Comparison of ENCODE assay signal across 8 mouse cellular contexts in genomic region chr1:34849745-34850342, GRCm38 (mm10). TPM values are rescaled to one million over a fixed set of nuclear protein-coding genes. Genes with fewer than 3 reads are reported as not detected.
DNase-seq lines count a peak whose midpoint lies in the region; ATAC-seq lines count a peak whose summit lies in the region.

Gene Plekhb2, plus strand, starts transcription at chr1:34849976.

- peak within 1 kb of the TSS; percentile 87 for H3K9ac ChIP-seq in forebrain, embryonic 11.5 days (ENCODE audit: low read length)
- H3K9ac ChIP-seq in heart, embryonic 15.5 days: peak within 1 kb of the TSS; percentile 95
- H3K9ac ChIP-seq in liver, embryonic 12.5 days: peak within 1 kb of the TSS; percentile 86

- no peak within 1 kb of the TSS for H3K27ac ChIP-seq in forebrain, embryonic 11.5 days (ENCODE audit: low read depth, low read length)
- H3K27ac ChIP-seq in heart, embryonic 15.5 days: peak within 1 kb of the TSS; percentile 73
- peak within 1 kb of the TSS; percentile 56; the same call in 1 of the 2 replicates for H3K27ac ChIP-seq in liver, embryonic 12.5 days

- H3K4me3 ChIP-seq in forebrain, embryonic 11.5 days (ENCODE audit: low read depth, low read length): peak within 1 kb of the TSS; percentile 65
- peak within 1 kb of the TSS; percentile 69 for H3K4me3 ChIP-seq in heart, embryonic 15.5 days
- peak within 1 kb of the TSS; percentile 72 for H3K4me3 ChIP-seq in liver, embryonic 12.5 days

- ATAC-seq in forebrain, embryonic 11.5 days (replicated peaks; ENCODE audit: low FRiP score): peak; percentile 92
- peak; percentile 82 for ATAC-seq in heart, embryonic 15.5 days (replicated peaks; ENCODE audit: insufficient number of reproducible peaks, insufficient read depth, low FRiP score, low read depth)
- ATAC-seq in liver, embryonic 12.5 days: peak; percentile 91

- H3K4me1 ChIP-seq in forebrain, embryonic 11.5 days (replicated peaks; ENCODE audit: control insufficient read depth, insufficient read depth, low read length): 0 out of 2 replicates have a peak, but pooled peaks cover 2% of the 10 kb centered on the region
- H3K4me1 ChIP-seq in heart, embryonic 15.5 days (replicated peaks): peaks cover 23% of the 10 kb centered on the region
- peaks cover 28% of the 10 kb centered on the region for H3K4me1 ChIP-seq in liver, embryonic 12.5 days

- no peaks in the 10 kb centered on the region for H3K9me3 ChIP-seq in forebrain, embryonic 11.5 days (ENCODE audit: control insufficient read depth, low read length)
- H3K9me3 ChIP-seq in heart, embryonic 15.5 days (replicated peaks): no peaks in the 10 kb centered on the region
- no peaks in the 10 kb centered on the region for H3K9me3 ChIP-seq in liver, embryonic 12.5 days (replicated peaks)

- peak; percentile 77 for DNase-seq in CD8-positive naive resting alpha-beta T cell, adult 2 months (ENCODE audit: low read depth in 2 of 2, low spot score in 2 of 2)
- peak; percentile 60 for DNase-seq in c-Kit-positive CD71-negative TER-119-negative erythroid progenitor cells, embryonic 14.5 days (ENCODE audit: low read depth)
- DNase-seq in forebrain, embryonic 11.5 days (ENCODE audit: low spot score): peak; percentile 90
- peak; percentile 93 for DNase-seq in kidney, postnatal 14 days
- DNase-seq in naive thymus-derived CD4-positive, alpha-beta T cell, adult 2 months (ENCODE audit: low read depth): peak; percentile 91
- peak; percentile 90 for DNase-seq in splenic B cell, adult 2 months (ENCODE audit: low read depth, low spot score)

- H3K36me3 ChIP-seq in forebrain, embryonic 11.5 days (ENCODE audit: control insufficient read depth, insufficient read depth, low read length): no peaks in the 10 kb centered on the region
- no peaks in the 10 kb centered on the region for H3K36me3 ChIP-seq in heart, embryonic 15.5 days
- H3K36me3 ChIP-seq in liver, embryonic 12.5 days: no peaks in the 10 kb centered on the region
- H3K36me3 ChIP-seq in splenic B cell, adult 2 months (ENCODE audit: control insufficient read depth, insufficient read depth, low read length, poor library complexity, severe bottlenecking): no peaks in the 10 kb centered on the region

- no peaks in the 10 kb centered on the region for H3K27me3 ChIP-seq in forebrain, embryonic 11.5 days (ENCODE audit: control insufficient read depth, insufficient read depth, low read length)
- no peaks in the 10 kb centered on the region for H3K27me3 ChIP-seq in heart, embryonic 15.5 days
- H3K27me3 ChIP-seq in liver, embryonic 12.5 days (replicated peaks): no peaks in the 10 kb centered on the region
- H3K27me3 ChIP-seq in splenic B cell, adult 2 months (ENCODE audit: control insufficient read depth, insufficient read depth, low read length, poor library complexity, severe bottlenecking): no peaks in the 10 kb centered on the region

- peak within 1 kb of the TSS; percentile 71 for H3K4me2 ChIP-seq in forebrain, embryonic 11.5 days (ENCODE audit: low read depth, low read length, severe bottlenecking)
- peak within 1 kb of the TSS; percentile 92 for H3K4me2 ChIP-seq in heart, embryonic 15.5 days
- peak within 1 kb of the TSS; percentile 94 for H3K4me2 ChIP-seq in liver, embryonic 12.5 days

- WGBS in forebrain, embryonic 11.5 days: under 1% methylated on average over 34 of the region's 40 CpGs
- WGBS in heart, embryonic 15.5 days: under 1% methylated on average over 39 of the region's 40 CpGs
- under 1% methylated on average over 34 of the region's 40 CpGs for WGBS in liver, embryonic 12.5 days (ENCODE audit: insufficient replicate concordance)

RNA-seq across cellular contexts. Expression of gene Plekhb2, which starts in this region (rescaled TPM):
- polyA plus RNA-seq in forebrain, embryonic 11.5 days (2014; fragmentation: Nextera tagmentation; extraction: Ambion mirVana): 50.2 and 50.3 TPM in 2 replicates
- 60.0 and 60.8 TPM in 2 replicates for polyA plus RNA-seq in heart, embryonic 15.5 days (2015; fragmentation: Nextera tagmentation; extraction: Ambion mirVana)
- 12.5 and 13.3 TPM in 2 replicates for polyA plus RNA-seq in liver, embryonic 12.5 days (2016; fragmentation: Nextera tagmentation; extraction: Ambion mirVana)
